ENCODE assay signal across 13 mouse cellular contexts in the genomic region with DNA sequence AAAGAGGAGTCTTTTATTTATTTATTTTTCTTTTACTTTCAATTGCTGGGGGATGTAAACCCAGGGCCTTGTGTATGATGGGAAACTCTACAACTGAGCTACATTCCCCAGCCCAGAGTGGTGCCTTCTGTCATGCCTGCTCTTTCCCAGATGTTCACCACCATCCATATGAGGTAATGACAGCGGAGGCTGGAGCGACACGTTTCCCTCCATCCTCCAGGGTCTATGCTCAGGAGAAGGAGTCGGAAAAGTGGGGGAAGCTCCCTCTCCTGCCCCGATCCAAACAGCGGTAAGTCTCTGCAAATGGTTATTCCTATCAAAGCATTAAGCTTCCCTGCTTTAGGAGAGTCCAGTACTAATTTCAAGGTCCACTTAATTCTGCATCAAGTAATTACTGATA.
DNase-seq lines count a peak whose midpoint lies in the region; ATAC-seq lines count a peak whose summit lies in the region.
"Had no signal": no experiment of that assay in that cellular context is flagged by ENCODE, and none has a peak within 500 bp of the region (broad histone marks: within the 10 kb centered on the region; RNA-seq: fewer than 3 reads in every experiment).

No protein-coding gene starts in this region.

- peaks cover 41% of the 10 kb centered on the region for H3K4me1 ChIP-seq in forebrain, embryonic 15.5 days
- H3K4me1 ChIP-seq in hindbrain, embryonic 16.5 days (ENCODE audit: control insufficient read depth, insufficient read depth, low read depth, low read length): peaks cover 14% of the 10 kb centered on the region
- H3K4me1 ChIP-seq in neural tube, embryonic 12.5 days: peaks cover 38% of the 10 kb centered on the region
- no peaks in the 10 kb centered on the region for H3K4me1 ChIP-seq in liver, embryonic 11.5 days (replicated peaks; ENCODE audit: control insufficient read depth, insufficient read depth, low read length)
- H3K4me1 ChIP-seq: liver, embryonic 15.5 days had no signal

- no peak overlapping the region for H3K4me3 ChIP-seq in forebrain, embryonic 15.5 days
- H3K4me3 ChIP-seq in hindbrain, embryonic 16.5 days (ENCODE audit: low read length): no peak overlapping the region
- H3K4me3 ChIP-seq in neural tube, embryonic 12.5 days: no peak overlapping the region
- no peak overlapping the region for H3K4me3 ChIP-seq in liver, embryonic 11.5 days (ENCODE audit: low read depth, low read length)
- H3K4me3 ChIP-seq: gastrocnemius, adult 2 months; heart, embryonic 10.5 days; liver, embryonic 15.5 days had no signal

- peak; percentile 64 for ATAC-seq in forebrain, embryonic 15.5 days (replicated peaks)
- ATAC-seq in hindbrain, embryonic 16.5 days: peak; percentile 32; the same call in 1 of the 2 replicates
- ATAC-seq in neural tube, embryonic 12.5 days (ENCODE audit: low FRiP score, low read depth): no peak; the same call in none of the 2 replicates
- ATAC-seq in liver, embryonic 11.5 days (replicated peaks; ENCODE audit: low FRiP score): no peak
- ATAC-seq: Patski had no signal

- DNase-seq in left cerebral cortex, postnatal 4 days: peak; percentile 21
- no peak for DNase-seq in left cerebral cortex, postnatal 25 days (ENCODE audit: low spot score in 2 of 2)
- no peak for DNase-seq in liver, embryonic 11.5 days (ENCODE audit: low spot score)
- no peak for DNase-seq in gastrocnemius, postnatal 10 days
- DNase-seq: gastrocnemius, adult 2 months; heart, postnatal 36 days; kidney, adult 9 months had no signal

- H3K9me3 ChIP-seq in forebrain, embryonic 15.5 days: no peaks in the 10 kb centered on the region
- H3K9me3 ChIP-seq in hindbrain, embryonic 16.5 days (ENCODE audit: control insufficient read depth, low read length): no peaks in the 10 kb centered on the region
- no peaks in the 10 kb centered on the region for H3K9me3 ChIP-seq in neural tube, embryonic 12.5 days
- H3K9me3 ChIP-seq in liver, embryonic 11.5 days (ENCODE audit: control insufficient read depth, low read length): no peaks in the 10 kb centered on the region; the same call in 1 of the 2 replicates
- H3K9me3 ChIP-seq: heart, embryonic 10.5 days; liver, embryonic 15.5 days had no signal

- no peaks in the 10 kb centered on the region for H3K36me3 ChIP-seq in forebrain, embryonic 15.5 days
- H3K36me3 ChIP-seq in hindbrain, embryonic 16.5 days (ENCODE audit: control insufficient read depth, insufficient read depth, low read length): no peaks in the 10 kb centered on the region
- no peaks in the 10 kb centered on the region for H3K36me3 ChIP-seq in neural tube, embryonic 12.5 days
- no peaks in the 10 kb centered on the region for H3K36me3 ChIP-seq in liver, embryonic 11.5 days (ENCODE audit: control insufficient read depth, insufficient read depth, low read length)
- H3K36me3 ChIP-seq: heart, embryonic 10.5 days; liver, embryonic 15.5 days had no signal

- H3K27ac ChIP-seq in forebrain, embryonic 15.5 days (replicated peaks): peak overlapping the region; percentile 64
- peak overlapping the region; percentile 49; the same call in 1 of the 2 replicates for H3K27ac ChIP-seq in hindbrain, embryonic 16.5 days (ENCODE audit: low read depth, low read length)
- H3K27ac ChIP-seq in neural tube, embryonic 12.5 days: peak overlapping the region; percentile 64
- H3K27ac ChIP-seq in liver, embryonic 11.5 days (ENCODE audit: low read depth, low read length): no peak overlapping the region
- H3K27ac ChIP-seq: gastrocnemius, adult 2 months; heart, embryonic 10.5 days; liver, embryonic 15.5 days had no signal

- H3K27me3 ChIP-seq in forebrain, embryonic 15.5 days: no peaks in the 10 kb centered on the region
- no peaks in the 10 kb centered on the region for H3K27me3 ChIP-seq in hindbrain, embryonic 16.5 days (replicated peaks; ENCODE audit: control insufficient read depth, insufficient read depth, low read length)
- H3K27me3 ChIP-seq in neural tube, embryonic 12.5 days (replicated peaks): no peaks in the 10 kb centered on the region
- peaks cover 4% of the 10 kb centered on the region; the same call in 1 of the 2 replicates for H3K27me3 ChIP-seq in liver, embryonic 11.5 days (replicated peaks; ENCODE audit: control insufficient read depth, insufficient read depth, low read length)
- H3K27me3 ChIP-seq: liver, embryonic 15.5 days; Patski had no signal

- H3K4me2 ChIP-seq in forebrain, embryonic 15.5 days (replicated peaks): 0 out of 2 replicates have a peak overlapping the region, but pooled peaks have one; percentile 9
- no peak overlapping the region for H3K4me2 ChIP-seq in hindbrain, embryonic 16.5 days (ENCODE audit: low read length)
- H3K4me2 ChIP-seq in neural tube, embryonic 12.5 days (replicated peaks): peak overlapping the region; percentile 38
- H3K4me2 ChIP-seq in liver, embryonic 11.5 days: no peak overlapping the region
- H3K4me2 ChIP-seq: liver, embryonic 15.5 days had no signal

- WGBS in forebrain, embryonic 15.5 days: 50% methylated on average over 6 of the region's 6 CpGs
- WGBS in hindbrain, embryonic 16.5 days: 52% methylated on average over 6 of the region's 6 CpGs
- 55% methylated on average over 6 of the region's 6 CpGs for WGBS in neural tube, embryonic 12.5 days
- WGBS in liver, embryonic 11.5 days: 87% methylated on average over 6 of the region's 6 CpGs

- H3K9ac ChIP-seq in forebrain, embryonic 15.5 days (replicated peaks): no peak overlapping the region
- no peak overlapping the region for H3K9ac ChIP-seq in hindbrain, embryonic 16.5 days (ENCODE audit: low read depth, low read length)
- H3K9ac ChIP-seq in neural tube, embryonic 12.5 days: no peak overlapping the region
- no peak overlapping the region for H3K9ac ChIP-seq in liver, embryonic 11.5 days (ENCODE audit: low read depth, low read length)
- H3K9ac ChIP-seq: liver, embryonic 15.5 days had no signal

- intact Hi-C loops in left cerebral cortex, postnatal 4 days (cut with DNase I): no loop called here
- intact Hi-C loops in left cerebral cortex, postnatal 25 days (cut with DNase I): no loop called here

Comparison
In these comparisons a context has a peak if more than half of its experiments do, and no peak if none do; other contexts are left out.
1. ATAC-seq: peak in forebrain, embryonic 15.5 days (single experiment) and hindbrain, embryonic 16.5 days (single experiment); none in neural tube, embryonic 12.5 days (single experiment) and liver, embryonic 11.5 days (single experiment).
2. H3K4me2 ChIP-seq: peak in forebrain, embryonic 15.5 days (single experiment) and neural tube, embryonic 12.5 days (single experiment); none in hindbrain, embryonic 16.5 days (single experiment) and liver, embryonic 11.5 days (single experiment).